Mouse (Mus musculus) thymus, adult 2 months (tissue): ENCODE measurements around the gene Cnn2. TPM values are rescaled to one million over a fixed set of nuclear protein-coding genes. Genes with fewer than 3 reads are reported as not detected.
A peak's percentile ranks its signal among the peaks of the same experiment; 100 is the strongest.
"Not testable (repeated sequence)": the region's sequence is repeated elsewhere in the genome, so short reads cannot be mapped to it uniquely, and the experiment has no call there.

Source experiments
- DNase-seq: peaks from one replicate; pipeline ENCODE4 v3.0.0; 2021
- H3K27ac ChIP-seq: fragments of 200-500 bp; 2 replicates; pipeline ENCODE4 v1.5.1; 2012; ENCODE audit warnings: low read length, control low read depth; ENCODE audit not compliant: control insufficient read depth, insufficient read depth
- H3K27me3 ChIP-seq: fragments of 200-500 bp; 2 replicates; pipeline ENCODE4 v1.6.1; 2012; ENCODE audit warnings: mild to moderate bottlenecking, low read length, moderate library complexity, mixed read lengths; ENCODE audit not compliant: control insufficient read depth, insufficient read depth
- H3K36me3 ChIP-seq: fragments of 200-500 bp; 2 replicates; pipeline ENCODE4 v1.6.1; 2012; ENCODE audit warnings: mild to moderate bottlenecking, low read length, moderate library complexity; ENCODE audit not compliant: control insufficient read depth, insufficient read depth
- H3K4me1 ChIP-seq: fragments of 200-500 bp; replicated peaks from 2 replicates; pipeline ENCODE4 v1.6.1; 2012; ENCODE audit warnings: low read length; ENCODE audit not compliant: control insufficient read depth, insufficient read depth
- H3K4me3 ChIP-seq: fragments of 200-500 bp; 2 replicates; pipeline ENCODE4 v1.5.1; 2012; ENCODE audit warnings: mild to moderate bottlenecking, low read length, control low read depth, moderate library complexity; ENCODE audit not compliant: control insufficient read depth, insufficient read depth
- CTCF ChIP-seq: fragments of 200-500 bp; IDR thresholded peaks from 2 replicates; pipeline ENCODE4 v1.5.1; 2012; ENCODE audit warnings: mild to moderate bottlenecking, control low read depth, low read length, moderate library complexity, borderline replicate concordance; ENCODE audit not compliant: control insufficient read depth, poor library complexity, insufficient read depth; ENCODE audit errors: extremely low read depth
- POLR2A ChIP-seq: fragments of 200-500 bp; IDR thresholded peaks from 2 replicates; pipeline ENCODE4 v1.6.1; 2012; ENCODE audit warnings: mild to moderate bottlenecking, low read length, control low read depth, moderate library complexity; ENCODE audit not compliant: control insufficient read depth, poor library complexity, insufficient read depth; ENCODE audit errors: extremely low read depth
- WGBS: fragments of 180-500 bp; shearing (Covaris S2); methylation state at CpG from one replicate; pipeline ENCODE4 v1.1.7; 2018; 5-methylcytosine and 5-hydroxymethylcytosine counted together
- polyA plus RNA-seq: library from polyadenylated mRNA; depleted of rRNA; stranded (reverse); fragments of >200 nt; gene quantifications from 2 replicates; pipeline ENCODE4 v1.2.3, GENCODE M21; 2012; rRNA removed

Cnn2 gene
- polyA plus RNA-seq, 1 experiment, result 245 TPM

- DNase-seq, result peak; percentile 96
Measured at GRCm38 (mm10) chr10:80039559-80039979, 51.2 kb downstream of the Cnn2 start, which contains the start of gene Polr2e. Gene Polr2e (minus strand): TSS chr10:80039795.

DNA sequence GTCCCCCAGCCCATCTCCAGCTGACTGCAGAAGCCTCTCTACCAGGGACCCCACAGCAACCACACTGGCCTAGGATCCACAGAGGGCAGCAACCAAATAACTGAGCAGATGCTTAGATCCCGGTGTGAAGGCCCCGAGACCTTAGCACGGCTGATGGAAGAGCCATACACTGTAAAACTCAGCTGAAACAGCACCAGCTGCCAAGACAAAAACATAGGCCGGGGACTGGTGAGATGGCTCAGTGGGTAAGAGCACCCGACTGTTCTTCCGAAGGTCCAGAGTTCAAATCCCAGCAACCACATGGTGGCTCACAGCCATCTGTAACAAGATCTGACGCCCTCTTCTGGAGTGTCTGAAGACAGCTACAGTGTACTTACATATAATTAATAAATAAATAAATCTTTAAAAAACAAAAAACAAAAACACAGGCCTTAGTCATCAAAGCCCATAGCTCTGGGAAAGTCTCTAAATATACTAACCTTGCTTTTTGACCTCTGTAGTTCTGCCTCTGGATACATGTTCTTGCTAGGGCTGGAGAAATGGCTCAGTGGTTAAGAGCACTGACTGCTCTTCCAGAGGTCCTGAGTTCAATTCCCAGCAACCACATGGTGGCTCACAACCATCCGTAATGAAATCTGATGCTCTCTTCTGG is 53.2 kb downstream of the Cnn2 start:
- H3K27ac ChIP-seq, H3K4me1 ChIP-seq, DNase-seq, H3K4me3 ChIP-seq, H3K27me3 ChIP-seq, H3K36me3 ChIP-seq: not testable (repeated sequence)
- 97% methylated on average over 8 of the region's 8 CpGs for WGBS

More at GRCm38 (mm10) chr10:80039559-80039979, 51.2 kb downstream of the Cnn2 start, which contains the start of gene Polr2e:
- Histone ChIP-seq H3K4me1 (peaks cover 7% of the 10 kb centered on the region), H3K27me3 (no peaks in the 10 kb centered on the region), H3K27ac (peak within 1 kb of the TSS; percentile 36), H3K36me3 (peaks cover 12% of the 10 kb centered on the region), H3K4me3 (peak within 1 kb of the TSS; percentile 87)
- under 1% methylated on average over 40 of the region's 40 CpGs for WGBS
- TF ChIP-seq POLR2A, result peak; percentile 63
- TF ChIP-seq CTCF, result no peak

DNA sequence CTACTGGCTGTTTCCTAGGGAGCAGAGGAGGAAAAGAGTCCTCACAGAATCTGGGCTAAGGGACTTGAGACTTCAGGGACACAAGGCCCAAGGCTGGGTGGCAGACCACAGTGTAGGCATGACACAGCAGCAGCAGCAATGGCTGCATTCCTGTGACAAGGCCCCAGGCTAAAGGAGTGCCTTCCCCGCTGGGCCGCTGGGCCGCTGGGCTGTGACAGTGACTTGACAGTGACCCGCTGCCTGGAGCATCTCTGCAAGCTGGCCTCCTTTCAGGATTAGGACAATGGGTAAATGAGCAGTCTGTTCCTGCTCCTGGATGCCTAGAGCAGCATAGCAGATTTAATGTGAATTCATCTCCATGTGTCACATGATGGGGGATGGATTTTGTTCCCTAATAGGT is 55.7 kb downstream of the Cnn2 start:
- H3K27ac ChIP-seq, result no peak overlapping the region
- WGBS, result 97% methylated on average over 4 of the region's 4 CpGs
- no peak for DNase-seq
- no peaks in the 10 kb centered on the region; the same call in 1 of the 2 replicates for H3K4me1 ChIP-seq
- no peaks in the 10 kb centered on the region for H3K36me3 ChIP-seq
- TF ChIP-seq CTCF (no peak), POLR2A (no peak)
- no peak overlapping the region for H3K4me3 ChIP-seq
- H3K27me3 ChIP-seq, result no peaks in the 10 kb centered on the region

DNA sequence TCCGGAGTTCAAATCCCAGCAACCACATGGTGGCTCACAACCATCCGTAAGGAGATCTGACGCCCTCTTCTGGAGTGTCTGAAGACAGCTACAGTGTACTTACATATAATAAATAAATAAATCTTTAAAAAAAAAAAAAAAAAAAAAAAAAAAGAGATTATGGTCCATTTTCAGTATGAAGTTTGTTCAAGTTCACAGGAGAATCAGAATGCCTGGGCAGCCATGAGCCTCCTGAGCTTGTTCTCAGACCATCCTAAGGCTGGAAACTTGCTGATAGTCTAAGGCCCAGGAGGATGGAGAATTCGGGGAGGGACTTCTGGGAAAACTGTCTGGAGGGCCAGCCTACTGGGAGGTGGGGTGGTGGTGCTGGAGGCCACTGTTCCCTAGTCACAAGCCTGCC is 57.0 kb downstream of the Cnn2 start:
- H3K27me3 ChIP-seq, H3K4me3 ChIP-seq, H3K27ac ChIP-seq, H3K4me1 ChIP-seq, DNase-seq, H3K36me3 ChIP-seq: not testable (repeated sequence)
- WGBS, result 93% methylated on average over 4 of the region's 4 CpGs

Other genes starting within 250 kb of the Cnn2 start
- 104 and 109 TPM in 2 replicates for gene Polrmt, start 242.0 kb upstream of the Cnn2 start, polyA plus RNA-seq
- not detected in 2 replicates for gene Fgf22, start 233.5 kb upstream of the Cnn2 start, polyA plus RNA-seq
- 375 and 472 TPM in 2 replicates for gene Rnf126, start 221.6 kb upstream of the Cnn2 start, polyA plus RNA-seq
- gene Fstl3, start 211.3 kb upstream of the Cnn2 start, polyA plus RNA-seq, result 15.9 and 17.1 TPM in 2 replicates
- gene Prss57, start 197.6 kb upstream of the Cnn2 start, polyA plus RNA-seq, result 23.4 and 30.1 TPM in 2 replicates
- 63.7 and 87.8 TPM in 2 replicates for gene Palm, start 195.0 kb upstream of the Cnn2 start, polyA plus RNA-seq
- gene Misp, start 167.6 kb upstream of the Cnn2 start, polyA plus RNA-seq, result 6.6 and 6.8 TPM in 2 replicates
- 583 and 703 TPM in 2 replicates for gene Ptbp1, start 134.2 kb upstream of the Cnn2 start, polyA plus RNA-seq
- gene Prtn3, start 114.1 kb upstream of the Cnn2 start, polyA plus RNA-seq, result 5.3 and 9.2 TPM in 2 replicates
- 1.1 and 1.9 TPM in 2 replicates for gene Plppr3, start 114.0 kb upstream of the Cnn2 start, polyA plus RNA-seq
- gene Elane, start 102.3 kb upstream of the Cnn2 start, polyA plus RNA-seq, result 3.7 and 8.9 TPM in 2 replicates
- gene Cfd, start 97.7 kb upstream of the Cnn2 start, polyA plus RNA-seq, result 1,248 and 1,398 TPM in 2 replicates
- gene Med16, start 79.7 kb upstream of the Cnn2 start, polyA plus RNA-seq, result 103 and 121 TPM in 2 replicates
- gene Gm26602, start 77.7 kb upstream of the Cnn2 start, polyA plus RNA-seq, result not detected in 2 replicates
- gene Kiss1r, start 71.6 kb upstream of the Cnn2 start, polyA plus RNA-seq, result 5.8 and 7.5 TPM in 2 replicates
- gene R3hdm4, start 67.4 kb upstream of the Cnn2 start, polyA plus RNA-seq, result 279 and 303 TPM in 2 replicates
- 12.5 and 13.5 TPM in 2 replicates for gene Arid3a, start 61.5 kb upstream of the Cnn2 start, polyA plus RNA-seq
- gene Wdr18, start 28.4 kb upstream of the Cnn2 start, polyA plus RNA-seq, result 68.1 and 74.5 TPM in 2 replicates
- 0.07 and 0.14 TPM in 2 replicates for gene Grin3b, start 17.9 kb upstream of the Cnn2 start, polyA plus RNA-seq
- 540 and 566 TPM in 2 replicates for gene Tmem259, start 4.3 kb upstream of the Cnn2 start, polyA plus RNA-seq
- 79.5 and 83.5 TPM in 2 replicates for gene Abca7, start 7.9 kb downstream of the Cnn2 start, polyA plus RNA-seq
- 1,362 and 1,504 TPM in 2 replicates for gene Arhgap45, start 28.1 kb downstream of the Cnn2 start, polyA plus RNA-seq
- gene Polr2e, start 51.2 kb downstream of the Cnn2 start, polyA plus RNA-seq, result 211 and 226 TPM in 2 replicates
- 517 and 598 TPM in 2 replicates for gene Gpx4, start 58.6 kb downstream of the Cnn2 start, polyA plus RNA-seq
- 127 and 138 TPM in 2 replicates for gene Sbno2, start 117.0 kb downstream of the Cnn2 start, polyA plus RNA-seq
- gene Stk11, start 127.2 kb downstream of the Cnn2 start, polyA plus RNA-seq, result 265 and 270 TPM in 2 replicates
- gene Atp5d, start 150.0 kb downstream of the Cnn2 start, polyA plus RNA-seq, result 1,163 and 1,361 TPM in 2 replicates
- 34.0 and 37.7 TPM in 2 replicates for gene Cbarp, start 152.3 kb downstream of the Cnn2 start, polyA plus RNA-seq
- gene Midn, start 159.7 kb downstream of the Cnn2 start, polyA plus RNA-seq, result 342 and 374 TPM in 2 replicates
- 173 and 193 TPM in 2 replicates for gene Cirbp, start 177.4 kb downstream of the Cnn2 start, polyA plus RNA-seq
- 11.1 and 14.8 TPM in 2 replicates for gene 1600002K03Rik, start 184.4 kb downstream of the Cnn2 start, polyA plus RNA-seq
- 3.1 and 3.6 TPM in 2 replicates for gene Efna2, start 190.9 kb downstream of the Cnn2 start, polyA plus RNA-seq
- gene Mum1, start 237.8 kb downstream of the Cnn2 start, polyA plus RNA-seq, result 111 and 113 TPM in 2 replicates